Mouse (Mus musculus): ENCODE data around the gene Adam33. TPM values are rescaled to one million over a fixed set of nuclear protein-coding genes. Genes with fewer than 3 reads are reported as not detected.
"Not testable (repeated sequence)": the region's sequence is repeated elsewhere in the genome, so short reads cannot be mapped to it uniquely, and the experiment has no call there.

Gene Adam33
- polyA plus RNA-seq, 1 experiment from 2014 or later = 4.2 TPM

- no peak overlapping the region for H3K27ac ChIP-seq
These were observed 26.9 kb downstream of the Adam33 start for GRCm38 (mm10) chr2:131036757-131037156.

GRCm38 (mm10) chr2:131036343-131036742 lies 27.3 kb downstream of the Adam33 start:
- DNase-seq (ENCODE audit: low spot score) = peak; percentile 66
- no peaks in the 10 kb centered on the region for H3K9me3 ChIP-seq
- no peaks in the 10 kb centered on the region for H3K36me3 ChIP-seq
- H3K4me3 ChIP-seq = no peak overlapping the region
- WGBS = 88% methylated on average over 2 of the region's 2 CpGs
- peaks cover 8% of the 10 kb centered on the region for H3K4me1 ChIP-seq
- H3K27me3 ChIP-seq (ENCODE audit: insufficient read depth, poor library complexity, severe bottlenecking) = peaks cover 47% of the 10 kb centered on the region
- no peak overlapping the region for H3K27ac ChIP-seq

More at GRCm38 (mm10) chr2:131036757-131037156, 26.9 kb downstream of the Adam33 start:
- Histone ChIP-seq H3K4me1 (peaks cover 12% of the 10 kb centered on the region), H3K27me3 (ENCODE audit: insufficient read depth, poor library complexity, severe bottlenecking) (peaks cover 51% of the 10 kb centered on the region), H3K36me3 (no peaks in the 10 kb centered on the region), H3K9me3 (no peaks in the 10 kb centered on the region), H3K4me3 (no peak overlapping the region)
- no peak for DNase-seq (ENCODE audit: low spot score)

- not testable (repeated sequence) for H3K9me3 ChIP-seq; H3K36me3 ChIP-seq; H3K27me3 ChIP-seq (ENCODE audit: insufficient read depth, poor library complexity, severe bottlenecking); DNase-seq (ENCODE audit: low spot score); H3K4me3 ChIP-seq; H3K27ac ChIP-seq
- peaks cover 10% of the 10 kb centered on the region for H3K4me1 ChIP-seq
- 29% methylated on average over 1 of the region's 1 CpGs for WGBS
These were observed 32.2 kb downstream of the Adam33 start for GRCm38 (mm10) chr2:131031406-131031805.

GRCm38 (mm10) chr2:131030998-131031397 lies 32.6 kb downstream of the Adam33 start:
- DNase-seq (ENCODE audit: low spot score) = no peak
- Histone ChIP-seq H3K4me3 (no peak overlapping the region), H3K27me3 (ENCODE audit: insufficient read depth, poor library complexity, severe bottlenecking) (peaks cover under 1% of the 10 kb centered on the region; the same call in 1 of the 2 replicates), H3K4me1 (peaks cover 10% of the 10 kb centered on the region), H3K36me3 (peaks cover 7% of the 10 kb centered on the region; the same call in 1 of the 2 replicates), H3K9me3 (no peaks in the 10 kb centered on the region), H3K27ac (no peak overlapping the region)
- WGBS = 94% methylated on average over 1 of the region's 1 CpGs

- no peaks in the 10 kb centered on the region for H3K9me3 ChIP-seq
These were observed 33.1 kb downstream of the Adam33 start for GRCm38 (mm10) chr2:131030561-131030960.

GRCm38 (mm10) chr2:131029065-131029935 lies 34.3 kb downstream of the Adam33 start:
- H3K27ac ChIP-seq = peak overlapping the region; percentile 44
- 39% methylated on average over 9 of the region's 9 CpGs for WGBS
- H3K4me3 ChIP-seq = no peak overlapping the region
- peak; percentile 73 for DNase-seq (ENCODE audit: low spot score)
- peaks cover 7% of the 10 kb centered on the region; the same call in 1 of the 2 replicates for H3K36me3 ChIP-seq
- H3K9me3 ChIP-seq = no peaks in the 10 kb centered on the region
- H3K27me3 ChIP-seq (ENCODE audit: insufficient read depth, poor library complexity, severe bottlenecking) = no peaks in the 10 kb centered on the region
- H3K4me1 ChIP-seq = peaks cover 10% of the 10 kb centered on the region

More at GRCm38 (mm10) chr2:131030561-131030960, 33.1 kb downstream of the Adam33 start:
- WGBS = 80% methylated on average over 2 of the region's 2 CpGs
- Histone ChIP-seq H3K4me3 (no peak overlapping the region), H3K27ac (no peak overlapping the region), H3K36me3 (peaks cover 7% of the 10 kb centered on the region; the same call in 1 of the 2 replicates), H3K27me3 (ENCODE audit: insufficient read depth, poor library complexity, severe bottlenecking) (no peaks in the 10 kb centered on the region), H3K4me1 (peaks cover 10% of the 10 kb centered on the region)
- no peak for DNase-seq (ENCODE audit: low spot score)

GRCm38 (mm10) chr2:131026941-131027340 lies 36.7 kb downstream of the Adam33 start:
- DNase-seq (ENCODE audit: low spot score) = peak; percentile 70
- peaks cover 10% of the 10 kb centered on the region for H3K4me1 ChIP-seq
- H3K9me3 ChIP-seq = no peaks in the 10 kb centered on the region
- WGBS = 92% methylated on average over 3 of the region's 3 CpGs
- peaks cover 20% of the 10 kb centered on the region; the same call in 1 of the 2 replicates for H3K36me3 ChIP-seq
- H3K27ac ChIP-seq = no peak overlapping the region
- H3K27me3 ChIP-seq (ENCODE audit: insufficient read depth, poor library complexity, severe bottlenecking) = no peaks in the 10 kb centered on the region
- H3K4me3 ChIP-seq = no peak overlapping the region

GRCm38 (mm10) chr2:131025230-131025629 lies 38.4 kb downstream of the Adam33 start:
- Histone ChIP-seq H3K27me3 (ENCODE audit: insufficient read depth, poor library complexity, severe bottlenecking) (no peaks in the 10 kb centered on the region), H3K4me1 (peaks cover 10% of the 10 kb centered on the region), H3K36me3 (peaks cover 27% of the 10 kb centered on the region; the same call in 1 of the 2 replicates), H3K9me3 (no peaks in the 10 kb centered on the region), H3K27ac (no peak overlapping the region), H3K4me3 (no peak overlapping the region)
- DNase-seq (ENCODE audit: low spot score) = peak; percentile 54
- WGBS = 78% methylated on average over 2 of the region's 2 CpGs

GRCm38 (mm10) chr2:131010566-131010965 lies 53.0 kb downstream of the Adam33 start:
- 69% methylated on average over 1 of the region's 1 CpGs for WGBS
- H3K36me3 ChIP-seq = peaks cover 28% of the 10 kb centered on the region
- no peak overlapping the region for H3K27ac ChIP-seq
- DNase-seq (ENCODE audit: low spot score) = no peak
- H3K4me1 ChIP-seq = no peaks in the 10 kb centered on the region
- H3K4me3 ChIP-seq = no peak overlapping the region
- no peaks in the 10 kb centered on the region for H3K9me3 ChIP-seq
- no peaks in the 10 kb centered on the region for H3K27me3 ChIP-seq (ENCODE audit: insufficient read depth, poor library complexity, severe bottlenecking)

GRCm38 (mm10) chr2:131009123-131009522 lies 54.5 kb downstream of the Adam33 start:
- Histone ChIP-seq H3K27me3 (ENCODE audit: insufficient read depth, poor library complexity, severe bottlenecking) (no peaks in the 10 kb centered on the region), H3K27ac (no peak overlapping the region)
- WGBS = 67% methylated on average over 2 of the region's 2 CpGs

More at GRCm38 (mm10) chr2:131009123-131009522, 54.5 kb downstream of the Adam33 start:
- H3K4me1 ChIP-seq = no peaks in the 10 kb centered on the region
- peaks cover 26% of the 10 kb centered on the region for H3K36me3 ChIP-seq
- H3K4me3 ChIP-seq = no peak overlapping the region
- no peaks in the 10 kb centered on the region for H3K9me3 ChIP-seq
- no peak for DNase-seq (ENCODE audit: low spot score)

Small RNAs within 50 kb of the gene (microRNA-seq; reads per million reads assigned to microRNA genes)
- gene Mir6973b = not detected

Other genes with a start within 250 kb of the Adam33 start
- gene 4930402H24Rik, start 157.4 kb downstream of the Adam33 start, polyA plus RNA-seq (2016; fragmentation: Nextera tagmentation; extraction: Ambion mirVana) = 36.8 and 56.0 TPM in 2 replicates
- 5.3 and 5.6 TPM in 2 replicates for gene Atrn, start 157.3 kb downstream of the Adam33 start, polyA plus RNA-seq (2016; fragmentation: Nextera tagmentation; extraction: Ambion mirVana)
- gene Gfra4, start 20.7 kb downstream of the Adam33 start, polyA plus RNA-seq (2016; fragmentation: Nextera tagmentation; extraction: Ambion mirVana) = 3.3 and 4.9 TPM in 2 replicates
- 0.05 and 0.08 TPM in 2 replicates for gene Siglec1, start 23.0 kb upstream of the Adam33 start, polyA plus RNA-seq (2016; fragmentation: Nextera tagmentation; extraction: Ambion mirVana)
- gene Hspa12b, start 63.5 kb upstream of the Adam33 start, polyA plus RNA-seq (2016; fragmentation: Nextera tagmentation; extraction: Ambion mirVana) = 10.0 and 10.8 TPM in 2 replicates
- not detected in 2 replicates for gene Gm11037, start 69.7 kb upstream of the Adam33 start, polyA plus RNA-seq (2016; fragmentation: Nextera tagmentation; extraction: Ambion mirVana)
- gene 1700037H04Rik, start 96.3 kb upstream of the Adam33 start, polyA plus RNA-seq (2016; fragmentation: Nextera tagmentation; extraction: Ambion mirVana) = 82.6 and 86.0 TPM in 2 replicates
- gene Cenpb, start 116.3 kb upstream of the Adam33 start, polyA plus RNA-seq (2016; fragmentation: Nextera tagmentation; extraction: Ambion mirVana) = 4.9 and 5.1 TPM in 2 replicates
- 27.8 and 35.9 TPM in 2 replicates for gene Cdc25b, start 123.1 kb upstream of the Adam33 start, polyA plus RNA-seq (2016; fragmentation: Nextera tagmentation; extraction: Ambion mirVana)
- 0.75 and 1.5 TPM in 2 replicates for gene Spef1, start 123.5 kb upstream of the Adam33 start, polyA plus RNA-seq (2016; fragmentation: Nextera tagmentation; extraction: Ambion mirVana)
- 23.6 and 33.3 TPM in 2 replicates for gene Ap5s1, start 143.3 kb upstream of the Adam33 start, polyA plus RNA-seq (2016; fragmentation: Nextera tagmentation; extraction: Ambion mirVana)
- gene Mavs, start 170.2 kb upstream of the Adam33 start, polyA plus RNA-seq (2016; fragmentation: Nextera tagmentation; extraction: Ambion mirVana) = 20.3 and 21.6 TPM in 2 replicates
- gene Pank2, start 198.7 kb upstream of the Adam33 start, polyA plus RNA-seq (2016; fragmentation: Nextera tagmentation; extraction: Ambion mirVana) = 29.7 and 41.7 TPM in 2 replicates